Mouse (Mus musculus) hindbrain, postnatal 0 days (tissue): Measurements from ENCODE around the gene Trp53bp1. TPM values are rescaled to one million over a fixed set of nuclear protein-coding genes. Genes with fewer than 3 reads are reported as not detected.
A peak's percentile ranks its signal among the peaks of the same experiment; 100 is the strongest.

ENCODE experiments used
- ATAC-seq: fragments of 200-750 bp; cut with Nextera tagmentation; 2 replicates; pipeline ENCODE4 v1.8.0; 2017; ENCODE audit warnings: mild to moderate bottlenecking, moderate TSS enrichment, moderate library complexity
- DNase-seq: peaks from one replicate; pipeline ENCODE4 v3.0.0-alpha.2; 2015; ENCODE audit warnings: low spot score
- H3K27ac ChIP-seq: fragments of 300-500 bp; sonication (generic); 2 replicates; pipeline ENCODE4 v1.5.1; 2014; ENCODE audit warnings: mild to moderate bottlenecking
- H3K27me3 ChIP-seq: fragments of 300-500 bp; sonication (generic); 2 replicates; pipeline ENCODE4 v1.6.1; 2014; ENCODE audit warnings: low read length, mixed read lengths; ENCODE audit not compliant: insufficient read depth
- H3K36me3 ChIP-seq: fragments of 300-500 bp; sonication (generic); 2 replicates; pipeline ENCODE4 v1.6.1; 2014; ENCODE audit warnings: low read length, mixed read lengths; ENCODE audit not compliant: insufficient read depth
- H3K4me1 ChIP-seq: fragments of 300-500 bp; sonication (generic); 2 replicates; pipeline ENCODE4 v1.6.1; 2014; ENCODE audit warnings: antibody characterized with exemption, low read length, mixed read lengths; ENCODE audit not compliant: insufficient read depth
- H3K4me2 ChIP-seq: fragments of 300-500 bp; sonication (generic); 2 replicates; pipeline ENCODE4 v1.6.1; 2014; ENCODE audit warnings: low read depth, mild to moderate bottlenecking, low read length, moderate library complexity, mixed read lengths
- H3K4me3 ChIP-seq: fragments of 300-500 bp; sonication (generic); 2 replicates; pipeline ENCODE4 v1.5.1; 2014; ENCODE audit warnings: low read length
- H3K9ac ChIP-seq: fragments of 300-500 bp; sonication (generic); replicated peaks from 2 replicates; pipeline ENCODE4 v1.6.1; 2014; ENCODE audit warnings: mild to moderate bottlenecking, low read length, moderate library complexity, mixed read lengths
- H3K9me3 ChIP-seq: fragments of 300-500 bp; sonication (generic); 2 replicates; pipeline ENCODE4 v1.6.1; 2016; ENCODE audit warnings: low read length, mixed read lengths
- CTCF ChIP-seq: IDR thresholded peaks from 2 replicates; pipeline ENCODE4 v1.5.1; 2016; ENCODE audit warnings: antibody characterized with exemption, control low read depth, low read depth
- WGBS: fragments of 180-500 bp; shearing (Covaris S2); extraction: QIAGEN DNeasy Blood & Tissue Kit; methylation state at CpG from one replicate; pipeline ENCODE4 v1.1.7; 2014; 5-methylcytosine and 5-hydroxymethylcytosine counted together
- polyA plus RNA-seq: library from polyadenylated mRNA; unstranded; fragments of >200 nt; fragmentation: Nextera tagmentation; extraction: Ambion mirVana; gene quantifications from 2 replicates; pipeline ENCODE4 v1.2.1, GENCODE M21; 2015
- total RNA-seq: library from RNA; depleted of rRNA; stranded (reverse); fragments of >200 nt; gene quantifications from 2 replicates; pipeline ENCODE4 v1.2.3, GENCODE M21; 2014; rRNA removed

Gene Trp53bp1
- total and polyA plus RNA-seq, 2 experiments from 2014 or later, result 80.9 to 277 TPM

DNA sequence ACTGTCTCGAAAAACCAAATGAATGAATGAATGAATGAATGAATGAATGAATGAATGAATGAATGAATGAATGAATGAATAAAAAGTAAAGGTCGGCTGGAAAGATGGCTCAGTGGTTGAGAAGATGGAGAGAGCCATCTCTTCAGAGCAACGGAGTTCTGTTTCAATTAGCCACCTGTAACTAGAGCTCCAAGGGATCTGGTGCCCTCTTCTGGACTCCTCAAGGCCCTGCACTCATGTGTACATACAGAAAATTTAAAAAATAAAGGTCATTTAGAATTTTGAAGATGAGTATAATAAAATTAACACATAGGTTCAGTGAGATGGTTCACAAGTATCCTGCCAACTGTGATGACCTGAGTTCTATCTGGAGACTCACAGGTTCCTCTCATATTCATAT, 118.1 kb downstream of the Trp53bp1 start:
- H3K9ac ChIP-seq, result no peak overlapping the region
- no peaks in the 10 kb centered on the region for H3K4me1 ChIP-seq
- H3K27me3 ChIP-seq, result no peaks in the 10 kb centered on the region
- ATAC-seq, result no peak
- TF ChIP-seq CTCF, result 0 out of 2 replicates have a peak, but pooled peaks have one; percentile 6
- no peak overlapping the region for H3K4me2 ChIP-seq
- WGBS, result 91% methylated on average over 3 of the region's 3 CpGs
- H3K27ac ChIP-seq, result no peak overlapping the region
- H3K9me3 ChIP-seq, result no peaks in the 10 kb centered on the region
- no peak for DNase-seq
- H3K4me3 ChIP-seq, result no peak overlapping the region
- peaks cover 34% of the 10 kb centered on the region for H3K36me3 ChIP-seq

DNA sequence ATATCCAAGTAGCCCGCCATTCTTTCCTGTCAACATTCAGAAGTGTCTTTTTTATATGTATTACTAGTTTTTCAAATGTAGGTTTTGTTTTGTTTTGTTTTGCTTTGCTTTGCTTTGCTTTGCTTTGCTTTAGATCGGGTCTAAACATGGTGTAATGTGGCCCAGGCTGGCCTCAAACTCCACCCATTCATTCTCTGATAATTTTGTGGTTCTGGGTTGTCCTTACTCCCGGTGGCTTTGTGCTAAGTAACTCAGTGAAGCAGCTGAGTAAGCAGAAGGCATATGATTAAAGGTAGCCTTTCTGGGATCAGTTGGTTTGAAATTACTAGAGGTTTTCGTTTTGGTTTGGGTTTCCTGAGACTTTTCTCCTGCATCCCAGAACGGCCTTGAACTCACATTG, 121.5 kb downstream of the Trp53bp1 start:
- no peak overlapping the region for H3K4me2 ChIP-seq
- ATAC-seq (no peak), DNase-seq (no peak)
- H3K27ac ChIP-seq, result no peak overlapping the region
- 90% methylated on average over 5 of the region's 5 CpGs for WGBS
- peaks cover 35% of the 10 kb centered on the region for H3K36me3 ChIP-seq
- no peak overlapping the region for H3K4me3 ChIP-seq
- no peak for TF ChIP-seq CTCF
- H3K9me3 ChIP-seq, result no peaks in the 10 kb centered on the region
- H3K4me1 ChIP-seq, result no peaks in the 10 kb centered on the region
- H3K27me3 ChIP-seq, result no peaks in the 10 kb centered on the region
- no peak overlapping the region for H3K9ac ChIP-seq

Other genes starting within 250 kb of the Trp53bp1 start
- gene Epb42, start 234.3 kb downstream of the Trp53bp1 start, total RNA-seq, result 0.07 and 0.73 TPM in 2 replicates
- gene Epb42, start 234.3 kb downstream of the Trp53bp1 start, polyA plus RNA-seq, result 0.06 and 0.18 TPM in 2 replicates
- 0.78 TPM in 1 of 2 replicates, not detected in the other for gene Tgm5, start 185.6 kb downstream of the Trp53bp1 start, total RNA-seq
- gene Tgm5, start 185.6 kb downstream of the Trp53bp1 start, polyA plus RNA-seq, result 0.37 and 0.45 TPM in 2 replicates
- not detected in 2 replicates for gene Tgm7, start 161.6 kb downstream of the Trp53bp1 start, total RNA-seq
- not detected in 2 replicates for gene Tgm7, start 161.6 kb downstream of the Trp53bp1 start, polyA plus RNA-seq
- 17.6 and 22.4 TPM in 2 replicates for gene Adal, start 131.0 kb downstream of the Trp53bp1 start, total RNA-seq
- 18.0 and 18.4 TPM in 2 replicates for gene Adal, start 131.0 kb downstream of the Trp53bp1 start, polyA plus RNA-seq
- 9.6 and 10.1 TPM in 2 replicates for gene Lcmt2, start 130.8 kb downstream of the Trp53bp1 start, total RNA-seq
- 11.4 and 14.2 TPM in 2 replicates for gene Lcmt2, start 130.8 kb downstream of the Trp53bp1 start, polyA plus RNA-seq
- gene Tubgcp4, start 100.8 kb downstream of the Trp53bp1 start, total RNA-seq, result 20.2 and 33.6 TPM in 2 replicates
- gene Tubgcp4, start 100.8 kb downstream of the Trp53bp1 start, polyA plus RNA-seq, result 26.1 and 27.6 TPM in 2 replicates
- 3.2 and 5.7 TPM in 2 replicates for gene Zscan29, start 100.3 kb downstream of the Trp53bp1 start, total RNA-seq
- gene Zscan29, start 100.3 kb downstream of the Trp53bp1 start, polyA plus RNA-seq, result 5.3 and 5.5 TPM in 2 replicates
- 160 and 173 TPM in 2 replicates for gene Map1a, start 18.2 kb upstream of the Trp53bp1 start, total RNA-seq
- gene Map1a, start 18.2 kb upstream of the Trp53bp1 start, polyA plus RNA-seq, result 70.6 and 72.5 TPM in 2 replicates
- gene Ppip5k1, start 84.0 kb upstream of the Trp53bp1 start, total RNA-seq, result 12.8 and 13.5 TPM in 2 replicates
- 16.6 and 17.8 TPM in 2 replicates for gene Ppip5k1, start 84.0 kb upstream of the Trp53bp1 start, polyA plus RNA-seq
- 139 and 161 TPM in 2 replicates for gene Ckmt1, start 86.3 kb upstream of the Trp53bp1 start, total RNA-seq
- gene Ckmt1, start 86.3 kb upstream of the Trp53bp1 start, polyA plus RNA-seq, result 167 and 168 TPM in 2 replicates
- 0.07 TPM in 1 of 2 replicates, not detected in the other for gene Strc, start 115.8 kb upstream of the Trp53bp1 start, total RNA-seq
- 0.03 TPM in 1 of 2 replicates, not detected in the other for gene Strc, start 115.8 kb upstream of the Trp53bp1 start, polyA plus RNA-seq
- gene Pdia3, start 142.4 kb upstream of the Trp53bp1 start, total RNA-seq, result 47.4 and 56.8 TPM in 2 replicates
- gene Pdia3, start 142.4 kb upstream of the Trp53bp1 start, polyA plus RNA-seq, result 291 and 296 TPM in 2 replicates
- 2.1 and 3.3 TPM in 2 replicates for gene Catsper2, start 142.4 kb upstream of the Trp53bp1 start, total RNA-seq
- 4.3 and 4.9 TPM in 2 replicates for gene Catsper2, start 142.4 kb upstream of the Trp53bp1 start, polyA plus RNA-seq
- gene Ell3, start 172.9 kb upstream of the Trp53bp1 start, total RNA-seq, result 0.58 TPM in 1 of 2 replicates, not detected in the other
- gene Ell3, start 172.9 kb upstream of the Trp53bp1 start, polyA plus RNA-seq, result 1.4 and 1.7 TPM in 2 replicates
- gene Serf2, start 177.8 kb upstream of the Trp53bp1 start, total RNA-seq, result 420 and 667 TPM in 2 replicates
- gene Serf2, start 177.8 kb upstream of the Trp53bp1 start, polyA plus RNA-seq, result 306 and 336 TPM in 2 replicates
- 5.4 and 12.5 TPM in 2 replicates for gene Hypk, start 181.9 kb upstream of the Trp53bp1 start, total RNA-seq
- 110 and 119 TPM in 2 replicates for gene Hypk, start 181.9 kb upstream of the Trp53bp1 start, polyA plus RNA-seq
- gene Serinc4, start 185.4 kb upstream of the Trp53bp1 start, total RNA-seq, result 1.3 and 1.5 TPM in 2 replicates
- 0.57 and 1.1 TPM in 2 replicates for gene Serinc4, start 185.4 kb upstream of the Trp53bp1 start, polyA plus RNA-seq
- 14.7 and 17.7 TPM in 2 replicates for gene Mfap1b, start 202.7 kb upstream of the Trp53bp1 start, total RNA-seq
- 52.8 and 57.0 TPM in 2 replicates for gene Mfap1b, start 202.7 kb upstream of the Trp53bp1 start, polyA plus RNA-seq
- 12.0 and 14.4 TPM in 2 replicates for gene Mfap1a, start 235.3 kb upstream of the Trp53bp1 start, total RNA-seq
- gene Mfap1a, start 235.3 kb upstream of the Trp53bp1 start, polyA plus RNA-seq, result 21.3 and 21.5 TPM in 2 replicates
- 4.6 and 5.3 TPM in 2 replicates for gene Wdr76, start 235.3 kb upstream of the Trp53bp1 start, total RNA-seq
- 2.4 and 2.8 TPM in 2 replicates for gene Wdr76, start 235.3 kb upstream of the Trp53bp1 start, polyA plus RNA-seq